Mouse (Mus musculus): ENCODE results near the gene Rps11. TPM values are rescaled to one million over a fixed set of nuclear protein-coding genes. Genes with fewer than 3 reads are reported as not detected.
A peak's percentile ranks its signal among the peaks of the same experiment; 100 is the strongest.

Rps11 gene
- total and polyA plus RNA-seq, 2 experiments from 2014 or later: 671 to 1,069 TPM

DNA sequence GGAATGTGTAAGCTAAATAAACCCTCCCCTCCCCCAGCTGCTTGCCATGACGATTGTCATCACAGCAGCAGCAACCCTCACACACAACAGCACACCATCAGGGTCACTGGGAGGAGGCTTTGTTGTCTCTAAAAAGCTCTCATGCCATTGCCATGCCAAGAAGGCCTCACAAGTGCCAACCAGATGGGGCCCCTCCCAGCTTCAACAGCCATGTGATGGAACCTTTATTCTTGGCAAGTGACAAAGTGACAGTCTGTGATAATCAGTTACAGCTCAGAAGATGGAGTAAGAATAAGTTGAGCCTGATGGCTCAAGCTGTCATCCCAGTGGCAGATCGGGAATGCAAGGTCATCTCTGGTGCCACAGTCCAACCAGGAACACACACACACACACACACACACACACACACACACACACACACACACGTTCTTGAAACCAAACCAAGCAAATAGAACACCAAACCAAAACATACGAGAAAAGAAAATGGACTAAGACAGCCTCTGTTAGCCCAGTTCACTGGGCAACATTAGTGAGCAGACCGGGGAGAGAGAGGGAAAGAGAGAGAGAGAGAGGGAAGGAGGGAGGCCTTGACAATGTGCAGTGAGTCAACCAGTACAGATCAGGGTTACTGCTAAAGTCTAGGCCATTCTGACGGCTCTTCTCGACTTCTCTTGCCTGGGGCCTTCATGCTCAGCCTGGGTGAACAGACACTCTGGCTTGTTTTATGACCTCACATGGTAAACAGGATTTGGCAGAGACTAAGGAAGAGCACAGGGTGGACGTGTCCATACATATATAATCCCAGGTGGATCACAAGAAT is 15.9 kb upstream of the Rps11 start:
- H3K27ac ChIP-seq (ENCODE audit: low read depth, low read length): no peak overlapping the region
- no peak overlapping the region for H3K9ac ChIP-seq (replicated peaks; ENCODE audit: low read length, poor library complexity, severe bottlenecking)
- no peak for ATAC-seq (ENCODE audit: low FRiP score)
- H3K4me1 ChIP-seq (ENCODE audit: insufficient read depth, low read length): no peaks in the 10 kb centered on the region
- no peaks in the 10 kb centered on the region for H3K27me3 ChIP-seq (ENCODE audit: insufficient read depth, low read length)
- WGBS: 85% methylated on average over 8 of the region's 8 CpGs
- H3K4me3 ChIP-seq (ENCODE audit: low read depth, low read length): no peak overlapping the region
- no peaks in the 10 kb centered on the region for H3K36me3 ChIP-seq (ENCODE audit: insufficient read depth, low read length)
- H3K4me2 ChIP-seq (ENCODE audit: low read depth, low read length, poor library complexity, severe bottlenecking): no peak overlapping the region
- peak; percentile 50 for DNase-seq (ENCODE audit: low spot score)
- no peak for TF ChIP-seq CTCF (IDR thresholded peaks at IDR 0.05)
- H3K9me3 ChIP-seq (ENCODE audit: low read length): no peaks in the 10 kb centered on the region

DNA sequence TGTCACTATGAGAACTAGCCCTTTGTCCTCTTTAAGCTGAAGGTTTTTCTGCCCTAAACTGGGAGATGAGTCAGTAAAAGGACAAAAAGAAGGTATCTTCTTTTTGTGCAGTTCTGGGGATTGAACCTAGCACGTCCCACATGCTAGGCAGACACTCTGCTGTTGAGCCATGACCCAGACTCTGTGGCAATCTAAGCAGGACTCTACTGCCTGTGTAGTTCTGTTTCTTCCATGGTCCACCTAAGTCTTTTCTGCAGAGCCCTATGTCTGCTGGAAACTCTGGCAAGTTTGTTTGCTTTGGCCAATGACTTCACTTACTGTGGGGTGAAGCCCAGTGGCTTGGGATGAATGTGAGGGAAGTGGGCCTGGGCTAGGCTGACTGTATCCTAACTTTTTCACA is 14.2 kb upstream of the Rps11 start:
- Histone ChIP-seq H3K9ac (replicated peaks; ENCODE audit: low read length, poor library complexity, severe bottlenecking) (no peak overlapping the region), H3K27me3 (ENCODE audit: insufficient read depth, low read length) (no peaks in the 10 kb centered on the region), H3K9me3 (ENCODE audit: low read length) (no peaks in the 10 kb centered on the region), H3K4me2 (ENCODE audit: low read depth, low read length, poor library complexity, severe bottlenecking) (no peak overlapping the region), H3K36me3 (ENCODE audit: insufficient read depth, low read length) (no peaks in the 10 kb centered on the region), H3K27ac (ENCODE audit: low read depth, low read length) (no peak overlapping the region), H3K4me3 (ENCODE audit: low read depth, low read length) (no peak overlapping the region), H3K4me1 (ENCODE audit: insufficient read depth, low read length) (no peaks in the 10 kb centered on the region)
- DNase-seq (ENCODE audit: low spot score) (no peak), ATAC-seq (ENCODE audit: low FRiP score) (no peak)
- 80% methylated on average over 1 of the region's 1 CpGs for WGBS
- no peak for TF ChIP-seq CTCF (IDR thresholded peaks at IDR 0.05)

DNA sequence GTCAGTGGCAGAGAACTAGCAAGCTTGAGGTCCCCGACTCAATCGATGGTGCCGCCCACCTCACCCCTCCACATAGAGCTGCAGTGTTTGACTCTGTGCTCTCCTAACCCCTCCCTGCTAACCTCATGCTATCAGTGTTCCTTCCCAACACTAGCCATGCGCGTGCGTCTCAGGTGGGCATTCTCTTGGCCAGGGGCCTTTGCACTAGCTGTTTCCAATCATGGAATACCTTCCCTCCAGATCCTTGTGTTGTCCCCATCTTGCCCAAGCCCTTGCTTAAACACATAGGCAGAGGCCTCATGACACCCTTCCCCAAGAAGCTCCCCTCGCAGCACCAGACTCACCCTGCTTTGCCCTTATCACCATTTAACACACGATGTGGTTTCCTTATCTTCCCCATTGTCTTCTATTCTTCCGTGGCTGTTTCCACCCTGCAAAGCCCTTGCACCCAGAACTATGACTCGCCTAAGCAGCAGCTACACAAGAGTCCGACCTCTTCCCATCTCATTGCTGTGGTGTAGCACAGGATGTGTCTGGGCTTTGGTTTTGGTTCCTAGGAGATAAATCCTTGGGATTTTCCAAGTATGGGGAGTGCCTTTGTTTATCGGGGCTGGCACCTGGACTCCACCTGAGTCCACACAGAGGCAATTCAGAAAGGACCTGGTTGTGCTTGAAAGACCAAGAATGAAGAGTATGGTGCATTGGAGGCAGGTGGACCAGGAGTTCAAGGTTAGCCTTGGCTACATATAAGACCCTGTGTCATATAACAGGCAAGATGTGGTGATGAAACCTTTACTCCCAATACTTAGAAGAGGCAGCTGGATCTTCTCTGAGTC is 13.2 kb upstream of the Rps11 start:
- Histone ChIP-seq H3K4me2 (ENCODE audit: low read depth, low read length, poor library complexity, severe bottlenecking) (no peak overlapping the region), H3K27me3 (ENCODE audit: insufficient read depth, low read length) (no peaks in the 10 kb centered on the region), H3K9ac (replicated peaks; ENCODE audit: low read length, poor library complexity, severe bottlenecking) (no peak overlapping the region), H3K36me3 (ENCODE audit: insufficient read depth, low read length) (no peaks in the 10 kb centered on the region), H3K27ac (ENCODE audit: low read depth, low read length) (no peak overlapping the region), H3K9me3 (ENCODE audit: low read length) (no peaks in the 10 kb centered on the region), H3K4me1 (ENCODE audit: insufficient read depth, low read length) (no peaks in the 10 kb centered on the region), H3K4me3 (ENCODE audit: low read depth, low read length) (no peak overlapping the region)
- no peak for ATAC-seq (ENCODE audit: low FRiP score)
- no peak for DNase-seq (ENCODE audit: low spot score)
- WGBS: 84% methylated on average over 12 of the region's 12 CpGs
- TF ChIP-seq CTCF (IDR thresholded peaks at IDR 0.05): no peak

DNA sequence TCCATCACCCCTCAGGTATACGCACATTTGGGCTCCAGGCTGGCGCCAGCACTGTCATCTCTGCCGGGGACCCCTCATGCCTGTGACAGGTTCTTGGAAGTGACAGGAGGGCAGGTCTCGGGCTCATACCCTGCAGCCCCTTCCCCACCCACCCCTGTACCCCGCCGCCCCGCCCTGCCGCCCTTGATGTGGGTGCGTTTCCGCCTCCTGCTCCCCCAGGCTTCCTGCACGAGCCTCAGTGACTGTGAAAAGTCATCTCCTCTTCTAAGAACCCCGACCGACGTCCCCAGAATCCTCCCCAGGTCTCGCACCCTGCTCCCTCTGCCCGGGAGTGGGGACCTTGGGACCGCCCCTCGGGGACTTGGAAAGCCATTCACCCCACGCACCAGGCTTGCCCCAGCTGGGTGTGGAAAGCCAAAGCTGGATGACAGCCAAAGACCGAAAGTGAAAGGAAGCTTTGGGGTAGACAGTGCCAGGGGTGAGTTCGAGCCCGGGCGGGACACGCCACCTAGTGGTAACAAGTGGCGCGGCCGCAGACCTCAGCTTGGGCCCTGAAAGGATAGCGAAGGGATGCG is 11.8 kb upstream of the Rps11 start, which contains the start of the genes Gm45713 and Flt3l:
Gene Gm45713, minus strand, starts transcription at position 239 of the 575 bp plus-strand sequence.
Gene Flt3l, minus strand, starts transcription at position 440 of the 575 bp plus-strand sequence.
- no peak within 1 kb of the TSS for H3K27ac ChIP-seq (ENCODE audit: low read depth, low read length)
- DNase-seq (ENCODE audit: low spot score) (peak; percentile 83), ATAC-seq (ENCODE audit: low FRiP score) (peak; percentile 62)
- WGBS: 3% methylated on average over 29 of the region's 29 CpGs
- peak within 1 kb of the TSS; percentile 58 for H3K4me2 ChIP-seq (ENCODE audit: low read depth, low read length, poor library complexity, severe bottlenecking)
- no peaks in the 10 kb centered on the region for H3K36me3 ChIP-seq (ENCODE audit: insufficient read depth, low read length)
- peak within 1 kb of the TSS; percentile 50; the same call in 1 of the 2 replicates for H3K9ac ChIP-seq (replicated peaks; ENCODE audit: low read length, poor library complexity, severe bottlenecking)
- H3K4me3 ChIP-seq (ENCODE audit: low read depth, low read length): peak within 1 kb of the TSS; percentile 38
- no peaks in the 10 kb centered on the region for H3K9me3 ChIP-seq (ENCODE audit: low read length)
- TF ChIP-seq CTCF (IDR thresholded peaks at IDR 0.05): peak; percentile 91
- no peaks in the 10 kb centered on the region for H3K4me1 ChIP-seq (ENCODE audit: insufficient read depth, low read length)
- H3K27me3 ChIP-seq (ENCODE audit: insufficient read depth, low read length): no peaks in the 10 kb centered on the region

DNA sequence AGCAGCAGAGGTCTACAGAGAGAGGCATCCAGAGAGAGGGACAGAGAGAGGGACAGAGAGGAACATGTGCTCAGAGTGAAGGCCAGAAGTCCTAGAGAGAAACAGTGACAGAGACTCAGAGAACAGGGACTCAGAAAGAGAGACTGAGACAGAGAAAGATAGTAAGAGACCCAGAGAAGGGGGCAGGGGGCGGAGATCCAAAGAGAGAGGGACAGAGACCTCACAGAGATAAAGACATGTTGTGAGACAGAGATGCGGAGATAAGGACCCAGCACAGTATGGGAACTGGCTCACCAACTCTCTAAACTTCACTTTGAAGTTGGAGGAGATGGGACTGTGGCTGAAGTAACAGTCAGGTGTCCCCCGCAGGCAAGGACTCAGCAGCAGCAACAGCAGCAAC is 11.1 kb upstream of the Rps11 start:
- WGBS: 77% methylated on average over 3 of the region's 3 CpGs
- TF ChIP-seq CTCF (IDR thresholded peaks at IDR 0.05): no peak
- no peak overlapping the region for H3K9ac ChIP-seq (replicated peaks; ENCODE audit: low read length, poor library complexity, severe bottlenecking)
- DNase-seq (ENCODE audit: low spot score): no peak
- no peaks in the 10 kb centered on the region for H3K4me1 ChIP-seq (ENCODE audit: insufficient read depth, low read length)
- H3K9me3 ChIP-seq (ENCODE audit: low read length): no peaks in the 10 kb centered on the region
- no peaks in the 10 kb centered on the region for H3K27me3 ChIP-seq (ENCODE audit: insufficient read depth, low read length)
- H3K4me2 ChIP-seq (ENCODE audit: low read depth, low read length, poor library complexity, severe bottlenecking): peak overlapping the region; percentile 58
- no peak overlapping the region for H3K4me3 ChIP-seq (ENCODE audit: low read depth, low read length)
- no peak overlapping the region for H3K27ac ChIP-seq (ENCODE audit: low read depth, low read length)
- ATAC-seq (ENCODE audit: low FRiP score): no peak
- no peaks in the 10 kb centered on the region for H3K36me3 ChIP-seq (ENCODE audit: insufficient read depth, low read length)

All from midbrain, postnatal 0 days (tissue).